Mouse (Mus musculus) cortical plate, adult 2 months (tissue): ENCODE data around the gene Lats2.

Source experiments
- CTCF ChIP-seq: fragments of 200-500 bp; IDR thresholded peaks from 2 replicates; pipeline ENCODE4 v1.5.1; 2011; ENCODE audit warnings: mild to moderate bottlenecking, control low read depth, low read length; ENCODE audit not compliant: insufficient read depth; ENCODE audit errors: extremely low read depth
- POLR2A ChIP-seq: fragments of 200-500 bp; IDR thresholded peaks from 2 replicates; pipeline ENCODE4 v1.6.1; 2011; ENCODE audit warnings: mild to moderate bottlenecking, low read length, control low read depth; ENCODE audit not compliant: insufficient read depth; ENCODE audit errors: extremely low read depth

- TF ChIP-seq CTCF (no peak), POLR2A (no peak)
Observed at GRCm38 (mm10) chr14:57708580-57708979, 49.6 kb downstream of the Lats2 start.
